Mouse (Mus musculus) megakaryocyte progenitor cell, adult 5-6 weeks (primary cell): ENCODE measurements around the gene Igsf23. TPM values are rescaled to one million over a fixed set of nuclear protein-coding genes. Genes with fewer than 3 reads are reported as not detected.
"Not testable (repeated sequence)": the region's sequence is repeated elsewhere in the genome, so short reads cannot be mapped to it uniquely, and the experiment has no call there.

Experiments used
- ATAC-seq: replicated peaks from 2 replicates; pipeline ENCODE4 v1.8.0; 2016; ENCODE audit warnings: mild to moderate bottlenecking, moderate TSS enrichment, inconsistent platforms; ENCODE audit not compliant: poor library complexity
- total RNA-seq, 2 experiments: library from RNA; stranded (forward) in 1 of 2; stranded (reverse) in 1 of 2; fragments of 157-497, 149-512 nt in 1 of 2; fragments of 200-1000 nt in 1 of 2; gene quantifications; 2 replicates each; pipeline versions ENCODE4 v1.2.3 to v1.2.4; 2015 to 2017

Gene Igsf23
- total RNA-seq, 2 experiments from 2014 or later: not detected

DNA sequence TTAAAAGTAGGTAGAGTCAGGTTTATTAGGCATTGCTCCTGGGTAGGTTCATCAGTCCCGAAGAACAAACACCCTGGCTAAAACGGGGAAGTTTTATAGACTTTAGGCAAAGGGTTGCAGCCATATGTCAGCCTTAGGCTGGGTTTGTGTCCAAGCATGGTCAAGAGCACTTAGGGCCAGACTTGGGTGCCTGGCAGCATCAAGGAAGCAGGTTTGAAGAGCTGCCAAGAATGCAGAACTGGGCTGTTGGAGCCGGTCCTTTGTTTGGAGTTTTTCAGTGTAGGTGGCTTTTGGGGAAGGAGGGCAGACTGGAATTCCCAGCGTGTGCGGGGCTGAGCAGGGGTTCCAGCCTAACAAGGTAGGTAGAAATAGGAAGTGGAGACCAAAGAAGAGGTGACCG is 14.6 kb downstream of the Igsf23 start:
- ATAC-seq: no peak

DNA sequence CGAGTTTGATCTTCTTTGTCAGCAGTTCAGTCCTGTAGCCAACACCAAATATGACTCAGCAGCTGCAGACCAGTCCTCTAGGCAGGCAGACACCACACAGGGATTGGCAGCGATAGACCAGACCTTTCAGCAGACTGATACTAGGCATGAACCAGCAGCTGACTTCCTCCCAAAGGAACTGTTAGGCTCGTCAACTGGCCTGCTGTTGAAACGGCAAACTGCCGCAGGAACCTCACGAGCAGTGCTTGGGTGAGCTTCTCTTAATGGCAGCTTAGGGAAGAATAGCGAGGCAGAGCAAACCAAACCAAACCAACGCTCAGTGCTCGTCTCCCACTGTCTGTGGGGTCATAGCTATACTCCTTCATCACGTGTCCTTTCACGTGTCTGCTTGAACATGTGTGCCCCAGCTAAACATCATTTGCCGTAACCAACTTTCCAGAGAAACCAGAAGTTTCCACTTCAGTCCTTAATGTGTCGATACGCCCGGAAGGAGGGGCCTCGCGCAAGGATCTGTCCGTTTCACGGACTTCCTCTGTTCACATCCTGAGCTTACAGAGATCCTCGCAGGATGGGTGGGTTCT is 15.3 kb downstream of the Igsf23 start:
- ATAC-seq: peak; percentile 54

DNA sequence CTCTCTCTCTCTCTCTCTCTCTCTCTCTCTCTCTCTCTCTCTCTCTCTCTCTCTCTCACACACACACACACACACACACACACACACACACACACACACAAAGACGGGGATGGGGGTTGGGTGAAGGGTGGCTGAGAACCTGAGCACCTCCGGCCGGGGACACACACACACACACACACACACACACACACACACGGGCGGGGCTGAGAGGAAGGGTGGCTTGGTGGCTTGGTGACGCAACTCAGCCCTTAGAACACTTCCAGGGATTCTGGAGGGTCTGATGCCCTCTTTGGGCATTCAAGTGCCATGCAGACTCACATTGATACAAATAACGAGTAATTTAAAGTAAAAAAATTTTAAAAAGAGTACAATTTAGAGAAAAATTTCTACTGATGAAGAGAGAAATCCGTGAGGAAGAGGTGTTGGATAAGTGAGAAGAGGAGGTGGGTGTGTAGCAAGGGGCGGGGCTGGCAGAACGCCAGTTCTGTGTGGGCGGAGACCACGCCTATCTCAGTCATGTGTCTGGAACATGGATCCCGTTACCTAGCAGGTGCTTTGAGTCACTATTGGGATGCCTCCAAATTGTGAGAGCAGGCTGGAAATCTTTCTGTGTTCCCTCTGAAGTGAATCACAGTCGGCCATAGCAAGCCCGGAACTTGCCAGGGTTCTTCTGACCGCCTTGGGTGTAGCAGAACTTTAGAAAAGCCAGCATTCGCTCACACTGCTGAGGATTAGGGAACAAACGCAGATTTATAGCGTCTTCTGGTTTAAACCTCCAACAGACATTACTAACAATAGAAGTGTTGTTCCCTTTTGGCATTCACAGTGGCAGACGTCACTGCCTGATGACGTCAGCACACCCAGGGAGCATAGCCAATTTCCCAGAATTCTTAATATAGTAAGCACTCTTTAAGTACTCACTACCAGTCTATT is 17.4 kb downstream of the Igsf23 start:
- peak; percentile 42 for ATAC-seq

DNA sequence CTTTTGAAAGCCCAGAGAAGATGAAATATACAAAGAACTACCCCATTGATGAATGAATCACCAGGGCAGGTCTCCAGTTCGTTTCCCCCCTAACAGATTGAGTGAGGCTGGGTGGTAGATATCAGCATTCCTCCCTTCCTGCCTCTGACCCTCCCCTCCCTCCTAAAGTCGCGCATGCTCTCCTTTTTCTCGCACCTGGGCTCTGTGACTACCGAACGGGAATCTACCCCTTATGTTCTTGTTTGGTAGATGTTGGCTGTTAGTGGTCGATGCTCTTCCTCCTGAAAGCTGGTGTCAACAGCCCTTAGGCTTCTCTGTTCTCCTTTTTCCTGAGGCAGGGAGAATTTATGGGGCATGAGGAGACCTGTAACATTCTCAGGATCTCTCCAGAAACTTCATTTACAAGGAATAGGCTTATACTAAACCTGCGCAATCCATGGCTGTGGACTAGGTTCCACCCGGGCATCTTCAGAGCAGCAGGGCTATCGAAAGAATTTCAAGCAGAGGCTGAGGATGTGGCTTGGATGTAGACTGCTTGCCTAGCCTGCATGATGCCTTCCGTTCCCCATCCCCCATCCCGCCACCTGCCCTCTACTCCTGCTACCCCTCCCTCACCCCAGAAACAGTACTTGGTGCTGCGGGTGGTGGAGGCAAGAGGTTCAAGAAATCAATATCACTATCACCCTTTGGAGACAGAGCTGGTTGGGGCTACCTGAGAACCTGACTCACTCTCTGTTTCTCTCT is 18.3 kb downstream of the Igsf23 start:
- ATAC-seq: no peak

DNA sequence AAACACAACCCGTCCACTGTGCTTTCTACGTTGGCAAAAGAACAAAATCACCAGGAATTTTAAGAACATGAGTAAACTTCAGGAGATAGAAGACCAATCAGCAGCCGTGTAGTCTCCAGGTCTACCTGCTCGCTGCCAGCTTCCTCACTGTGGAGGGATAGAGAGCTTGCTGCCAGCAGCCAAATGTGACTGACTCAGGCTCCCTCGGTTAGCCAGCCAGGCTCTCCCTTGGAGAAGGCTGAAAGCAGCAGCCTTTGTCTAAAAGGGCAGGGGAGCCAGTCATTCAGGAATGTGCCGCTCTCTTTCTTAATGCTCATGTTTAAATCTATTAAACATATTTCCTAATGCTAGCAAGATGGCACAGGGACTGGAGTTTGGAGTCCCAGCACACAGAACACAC is 20.1 kb downstream of the Igsf23 start:
- not testable (repeated sequence) for ATAC-seq

DNA sequence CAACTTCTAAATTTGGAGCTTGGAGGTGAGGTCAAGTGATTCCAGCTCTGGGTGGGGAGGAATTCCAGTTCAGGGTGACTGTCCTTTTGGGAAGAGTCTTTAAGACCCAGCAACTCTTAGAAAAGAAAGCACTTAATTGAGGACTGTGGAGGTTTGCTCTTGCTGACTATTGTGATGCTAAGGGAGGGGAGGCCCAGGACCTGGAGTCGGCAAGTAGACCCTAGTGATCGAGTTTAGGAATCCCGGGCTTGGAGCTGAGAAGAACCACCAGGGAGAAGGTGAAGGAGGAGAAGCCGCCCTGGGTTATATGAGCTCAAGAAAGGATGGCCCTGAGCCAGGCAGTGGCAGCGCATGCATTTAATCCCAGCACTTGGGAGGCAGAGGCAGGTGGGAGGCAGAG is 22.1 kb downstream of the Igsf23 start:
- ATAC-seq: no peak

DNA sequence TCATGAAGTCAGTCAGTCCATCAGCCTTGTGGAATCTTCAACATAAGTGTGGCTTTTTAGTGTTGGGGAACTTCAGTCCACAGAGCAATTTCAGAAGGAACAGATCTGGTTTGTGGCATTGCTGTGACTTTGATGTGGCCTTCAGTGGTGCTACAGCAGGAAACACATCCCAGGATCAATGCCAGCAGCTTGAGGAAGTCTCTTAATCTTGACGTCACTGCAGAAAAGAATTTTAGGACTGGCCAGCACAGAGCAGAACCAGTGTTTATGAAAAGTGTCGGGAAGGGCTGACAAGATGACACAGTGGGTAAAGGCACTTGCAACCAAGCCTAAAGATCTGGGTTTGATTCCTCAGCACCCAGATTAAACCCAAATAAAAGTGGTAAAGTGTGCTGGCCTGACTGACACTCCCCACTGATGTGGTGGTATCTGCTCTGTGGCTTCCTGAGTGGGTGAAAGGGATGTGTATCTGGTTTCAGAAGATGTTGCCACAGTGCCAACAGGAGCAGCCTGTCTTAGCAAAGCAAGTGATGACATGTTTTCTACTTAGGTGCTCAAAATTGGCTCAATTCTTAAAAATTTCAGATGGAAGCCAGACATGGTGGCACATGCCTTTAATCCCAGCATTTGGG is 23.6 kb downstream of the Igsf23 start:
- peak; percentile 59 for ATAC-seq

DNA sequence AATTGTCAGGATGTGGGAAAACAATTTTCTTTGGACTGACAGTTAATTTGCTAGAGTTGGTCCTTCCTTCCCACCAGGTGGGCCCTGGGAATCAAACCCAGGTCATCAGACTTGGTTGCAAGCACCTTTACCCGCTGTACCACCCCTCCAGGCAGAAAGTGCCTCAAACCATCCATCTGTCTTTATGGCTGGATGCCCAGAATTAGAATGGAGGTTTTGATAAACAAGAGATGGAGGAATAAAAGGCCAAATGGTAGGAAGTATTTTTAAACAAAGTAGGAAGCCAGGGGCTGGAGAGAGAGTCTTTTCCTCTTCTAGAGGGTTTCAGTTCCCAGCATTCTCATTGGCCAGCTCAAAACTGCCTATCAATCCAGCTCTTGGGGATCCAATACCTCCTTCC is 25.2 kb downstream of the Igsf23 start:
- no peak for ATAC-seq

DNA sequence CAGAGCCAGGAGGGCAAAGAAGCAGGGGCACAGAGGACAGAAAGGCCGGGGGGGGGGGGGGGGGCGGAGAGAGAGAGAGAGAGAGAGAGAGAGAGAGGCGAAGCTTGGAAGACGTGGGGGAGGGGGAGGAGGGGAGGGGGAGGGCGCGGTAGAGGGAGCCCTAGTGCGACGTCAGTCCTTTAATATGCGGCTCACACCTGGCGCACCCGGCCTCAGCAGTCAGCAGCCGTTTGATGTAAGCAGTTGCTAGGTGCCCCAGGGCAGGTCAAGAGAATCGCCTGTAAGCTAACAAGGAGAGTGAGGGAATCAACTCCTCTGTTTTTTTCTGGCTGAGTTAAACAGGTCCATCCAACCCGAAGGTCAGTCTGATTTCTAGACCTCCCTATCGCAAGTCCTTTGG is 26.8 kb downstream of the Igsf23 start:
- ATAC-seq: no peak

DNA sequence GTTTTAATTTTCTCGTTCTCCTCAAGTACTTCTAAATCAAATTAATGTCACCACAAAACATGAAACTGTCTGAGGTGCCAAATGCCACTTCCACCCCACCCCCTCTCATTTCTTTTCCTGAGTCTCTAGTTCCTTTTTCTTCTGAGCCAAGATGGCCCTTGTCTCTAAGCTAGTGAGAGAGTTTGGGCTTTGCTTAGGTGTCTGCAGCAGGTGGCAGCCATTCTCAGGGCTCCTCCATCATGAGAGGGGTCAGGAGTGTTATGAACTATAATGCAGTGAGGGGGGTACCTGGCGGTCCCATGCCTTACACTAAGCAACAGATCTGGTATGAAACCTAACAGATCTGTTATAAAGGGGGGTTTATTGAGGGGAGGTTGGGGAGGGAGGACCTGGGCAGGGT is 27.2 kb downstream of the Igsf23 start:
- ATAC-seq: peak; percentile 33; the same call in 1 of the 2 replicates

DNA sequence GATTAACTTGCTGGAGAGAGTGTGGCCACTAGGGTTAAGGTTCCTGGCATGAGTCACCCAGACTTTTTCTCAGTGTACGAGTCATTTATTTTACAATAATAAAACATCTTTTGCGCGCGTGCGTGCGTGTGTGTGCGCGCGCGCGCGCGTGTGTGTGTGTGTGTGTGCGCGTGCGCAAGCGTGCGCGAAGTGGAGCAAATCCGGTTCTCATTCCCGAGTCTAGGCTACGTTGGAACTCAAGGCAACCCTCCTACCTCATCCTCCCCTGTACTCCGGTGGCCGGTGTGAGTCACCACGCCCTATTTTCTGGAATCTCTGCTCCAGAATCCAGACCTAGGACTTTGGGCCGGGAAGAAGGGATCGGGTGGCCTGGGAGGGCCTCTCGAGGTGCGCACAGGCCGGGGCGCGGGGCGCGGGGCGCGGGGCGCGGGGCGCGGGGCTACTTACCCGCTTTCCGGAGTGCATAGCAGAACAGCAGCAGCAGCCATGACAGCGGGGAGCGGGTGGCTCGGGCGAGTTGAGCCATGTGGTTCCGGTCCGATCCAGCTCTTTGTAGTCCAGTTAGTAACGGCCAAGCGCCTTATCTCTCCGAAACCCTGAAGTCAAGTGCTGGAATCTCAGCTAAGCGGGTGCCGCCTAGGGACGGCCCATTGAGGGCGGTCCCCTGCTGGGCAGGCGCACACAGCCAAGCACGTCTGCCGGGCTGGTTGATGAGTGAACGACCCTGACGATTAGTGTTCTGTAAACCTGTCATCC is 29.9 kb downstream of the Igsf23 start, which contains the start of gene Pvr:
Gene Pvr (minus strand): TSS at position 655 of the 756 bp plus-strand sequence.
- peak; percentile 81 for ATAC-seq

DNA sequence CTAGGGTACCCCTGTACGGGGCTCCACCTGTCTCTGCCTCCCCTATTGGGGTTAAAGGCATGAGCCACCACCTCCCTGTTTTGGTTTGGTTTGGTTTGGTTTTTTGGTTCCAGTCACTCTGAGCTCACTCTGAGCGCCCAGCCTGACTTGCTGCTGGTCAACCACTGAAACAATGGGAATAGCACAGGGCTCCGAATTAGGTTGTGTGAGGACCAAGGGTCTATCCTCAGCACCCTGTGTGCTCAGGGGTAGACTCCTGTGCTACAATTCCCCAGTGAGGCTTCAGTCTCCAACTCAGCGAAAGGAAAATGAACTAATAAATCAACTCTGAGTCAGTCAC is 30.4 kb downstream of the Igsf23 start:
- ATAC-seq: no peak

DNA sequence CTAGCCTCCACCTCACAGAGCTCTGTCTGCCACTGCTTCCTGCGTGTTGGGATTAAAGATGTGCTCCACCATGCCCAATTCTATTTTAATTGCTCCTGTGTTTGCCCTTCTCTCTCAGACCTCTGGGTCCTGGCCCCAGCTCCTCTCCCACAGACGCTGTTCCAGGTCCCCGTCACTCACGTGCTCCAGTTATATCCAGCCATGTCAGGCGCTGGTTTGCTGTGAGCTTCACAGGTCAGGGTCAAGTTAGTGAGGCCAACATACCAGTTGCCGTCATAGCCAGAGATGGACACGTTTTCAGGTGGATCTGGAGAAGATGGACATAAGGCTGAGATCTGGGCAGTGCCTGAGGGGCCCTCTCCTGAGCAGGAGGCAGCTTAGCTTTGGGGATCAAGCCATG is 36.0 kb downstream of the Igsf23 start:
- no peak for ATAC-seq

DNA sequence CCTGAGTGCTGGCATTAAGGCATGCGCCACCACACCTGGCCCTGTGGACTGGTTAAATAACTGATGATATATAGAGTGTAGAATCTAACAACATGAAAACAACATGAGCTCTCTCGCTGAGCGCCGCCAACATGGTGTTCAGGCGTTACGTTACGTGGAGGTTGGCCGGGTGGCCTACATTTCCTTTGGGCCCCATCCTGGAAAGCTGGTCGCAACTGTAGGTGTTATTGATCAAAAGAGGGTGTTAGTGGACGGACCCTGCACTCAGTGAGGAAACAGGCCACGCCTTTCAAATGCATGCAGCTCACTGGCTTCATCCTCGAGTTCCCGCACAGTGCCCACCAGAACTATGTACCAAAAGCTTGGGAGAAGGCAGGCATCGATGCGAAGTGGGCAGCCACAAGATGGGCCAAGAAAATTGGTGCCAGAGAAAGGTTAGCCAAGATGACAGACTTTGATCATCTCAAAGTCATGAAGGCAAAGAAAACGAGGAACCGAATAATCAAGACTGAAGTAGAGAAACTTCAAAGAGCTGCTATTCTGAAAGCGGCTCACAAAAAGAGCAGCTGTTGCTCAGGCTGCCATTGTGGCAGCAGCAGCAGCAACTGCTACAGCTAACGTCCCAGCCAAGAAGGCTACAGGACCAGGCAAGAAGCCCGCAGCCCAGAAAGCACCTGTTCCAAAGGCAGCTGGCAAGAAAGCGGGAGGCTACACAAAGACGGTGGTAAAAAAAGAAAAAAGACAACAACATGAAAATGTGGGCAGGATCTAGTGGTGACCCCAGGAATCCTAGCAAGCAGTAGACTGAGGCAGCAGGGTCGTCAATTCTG is 38.6 kb downstream of the Igsf23 start:
- ATAC-seq: no peak

DNA sequence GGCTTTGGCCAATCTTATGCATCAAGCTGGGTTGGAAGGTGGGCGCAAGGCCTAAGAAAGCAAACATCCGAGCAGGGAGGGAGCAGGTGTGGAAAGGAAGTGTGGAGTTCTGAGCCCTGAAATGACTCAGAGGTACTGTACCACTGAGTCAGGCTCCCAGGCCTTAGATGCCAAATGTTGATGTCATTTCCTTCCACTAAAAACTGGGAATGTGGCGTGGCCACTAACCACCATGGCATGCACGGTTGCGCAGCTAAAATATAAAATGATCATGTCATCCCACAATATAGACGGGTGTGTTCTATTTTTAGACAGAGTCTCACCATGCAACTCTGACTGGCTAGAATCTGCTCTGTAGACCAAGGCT is 39.3 kb downstream of the Igsf23 start:
- ATAC-seq: no peak

DNA sequence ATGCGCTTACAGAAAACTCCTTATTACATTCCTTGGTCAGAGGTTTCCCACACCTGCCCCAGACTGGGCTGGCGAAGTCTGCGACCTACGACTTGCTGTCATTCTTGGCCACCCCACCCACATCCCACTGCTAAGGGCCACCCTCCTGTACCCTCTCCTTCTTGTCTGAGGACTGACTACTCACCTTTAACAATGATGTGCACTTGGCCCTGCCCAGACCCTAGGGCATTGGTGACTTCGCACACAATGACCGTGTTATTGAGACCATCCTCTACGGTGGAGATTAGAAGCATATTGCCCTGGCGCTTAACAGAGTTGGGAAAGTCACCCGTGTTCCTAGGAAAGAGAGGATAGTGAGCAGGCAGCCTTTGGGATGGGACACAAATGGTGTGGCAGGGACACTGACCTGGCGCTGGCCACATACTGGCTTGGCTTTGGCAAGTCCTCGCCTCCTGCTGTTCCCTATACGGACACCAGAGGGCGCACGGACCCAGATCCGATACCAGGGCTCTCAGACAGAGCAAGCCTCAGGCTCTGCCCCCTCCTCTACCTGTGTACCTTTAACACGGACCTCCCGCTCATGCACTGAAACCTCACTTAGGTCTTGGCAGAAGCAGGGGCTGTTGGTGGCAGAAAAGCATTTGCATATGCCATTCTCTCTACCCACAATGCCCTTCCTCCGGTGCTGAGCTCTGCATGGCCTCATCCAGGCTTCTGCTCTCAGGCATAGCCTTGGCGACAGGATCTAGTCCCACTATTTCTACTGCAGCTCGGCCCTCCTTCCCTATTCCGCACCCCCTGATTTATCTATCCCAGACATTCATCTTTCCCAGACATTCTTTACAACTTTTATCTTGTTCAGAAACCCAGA is 39.9 kb downstream of the Igsf23 start:
- ATAC-seq: peak; percentile 98

DNA sequence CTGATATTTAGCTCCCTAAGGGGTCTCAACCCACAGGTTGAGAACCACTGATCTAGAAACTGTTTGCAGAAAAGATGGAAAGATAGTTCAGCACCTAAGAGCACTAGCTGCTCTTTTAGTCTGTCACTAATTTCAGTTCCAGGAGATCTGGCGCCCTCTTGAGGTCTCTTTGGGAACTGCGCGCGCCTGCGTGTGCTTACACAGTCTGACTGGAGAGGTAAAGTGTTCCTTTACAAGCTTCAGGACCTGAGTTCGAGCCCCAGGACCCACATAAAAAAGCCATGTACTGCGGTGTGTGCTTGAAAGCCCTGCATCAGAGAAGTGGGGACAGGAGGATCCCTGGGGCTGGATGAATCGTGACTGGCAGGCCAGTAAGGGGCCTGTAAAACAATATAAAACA is 60.7 kb downstream of the Igsf23 start:
- ATAC-seq: peak; percentile 83

DNA sequence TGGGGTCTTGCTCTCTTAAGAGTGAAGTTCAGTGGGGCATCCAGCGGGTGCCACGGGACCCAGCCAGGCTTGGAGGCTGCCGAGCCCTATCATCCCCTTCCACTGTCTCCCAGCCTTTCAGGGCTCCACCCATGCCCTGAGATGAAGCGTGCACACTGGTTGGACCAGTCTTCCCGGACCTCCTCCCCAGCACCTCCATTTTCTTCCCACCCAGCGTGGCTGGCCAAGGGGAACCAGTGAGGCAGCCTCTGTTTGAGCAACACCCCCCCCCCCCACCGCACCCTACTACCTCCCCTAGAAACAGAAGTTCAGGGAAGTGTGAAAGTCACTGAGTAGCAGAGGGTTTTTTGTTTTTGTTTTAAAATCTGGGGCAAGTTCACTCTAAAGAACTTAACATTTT is 62.7 kb downstream of the Igsf23 start, which contains the start of gene Ceacam19:
Gene Ceacam19 (minus strand): TSS at position 117 of the 400 bp plus-strand sequence.
- no peak for ATAC-seq
